Mouse (Mus musculus): ENCODE results near the gene Gm49325. TPM values are rescaled to one million over a fixed set of nuclear protein-coding genes. Genes with fewer than 3 reads are reported as not detected.

Gm49325 gene
- 2.4 TPM in 1 of 2 replicates, not detected in the other for polyA plus RNA-seq (2014; fragmentation: Nextera tagmentation; extraction: Ambion mirVana)

DNA sequence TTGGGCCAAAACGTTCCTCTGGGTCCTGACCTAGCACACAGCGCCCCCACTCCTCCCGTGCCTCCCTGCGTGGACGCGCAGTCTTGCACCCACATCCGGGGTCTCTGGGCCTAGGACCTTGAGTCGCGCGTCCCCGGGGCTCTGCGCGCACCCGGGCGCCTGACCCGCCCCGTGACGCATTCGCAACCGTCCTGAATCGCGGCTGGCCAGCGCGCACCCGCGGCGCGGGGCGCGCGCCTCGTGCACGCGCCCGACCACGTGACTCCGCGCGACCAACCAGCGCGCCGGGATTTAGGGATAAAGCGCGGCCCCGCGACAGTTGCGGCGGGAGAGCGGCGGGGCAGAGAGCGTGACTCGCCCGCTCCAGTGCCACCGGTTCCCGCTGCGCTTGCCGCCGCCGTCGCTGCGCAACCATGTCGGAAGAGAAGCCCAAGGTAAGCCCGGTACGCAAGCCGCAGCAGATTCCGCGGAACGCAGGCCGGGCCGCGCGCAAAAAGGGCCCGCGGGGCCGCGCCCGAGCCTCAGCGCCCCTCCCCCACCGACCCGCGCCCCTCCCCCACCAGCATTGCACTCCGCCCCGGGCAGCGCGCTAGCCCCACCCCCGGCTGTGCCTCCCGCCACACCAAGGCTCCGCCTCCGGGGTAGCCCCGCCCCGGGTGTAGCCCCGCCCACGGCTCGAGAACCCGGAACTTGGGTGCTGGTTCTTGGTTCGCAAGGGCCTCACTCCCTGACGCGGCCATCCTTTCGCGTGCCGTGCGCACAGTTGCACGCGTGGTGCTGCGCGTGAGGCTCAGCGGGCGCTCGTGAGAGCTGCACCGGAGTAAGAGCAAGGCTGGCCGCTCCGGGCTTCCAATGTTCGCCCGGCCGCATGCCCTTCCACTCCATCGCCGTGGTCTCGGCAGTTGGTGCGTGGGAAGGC lies at the start of gene Gm49325, which contains the start of gene Sumo3:
Gene Gm49325 (plus strand): TSS at position 290 of the 919 bp plus-strand sequence.
Gene Sumo3 (plus strand): TSS at position 190 of the 919 bp plus-strand sequence.
- peak; percentile 90 for ATAC-seq (ENCODE audit: low FRiP score)
- peak within 1 kb of the TSS; percentile 89 for H3K27ac ChIP-seq (ENCODE audit: low read depth, low read length)
- no peaks in the 10 kb centered on the region for H3K27me3 ChIP-seq (ENCODE audit: control insufficient read depth, insufficient read depth, low read length)
- peak within 1 kb of the TSS; percentile 87 for H3K9ac ChIP-seq (ENCODE audit: low read length)
- peaks cover 13% of the 10 kb centered on the region for H3K4me1 ChIP-seq (ENCODE audit: control insufficient read depth, insufficient read depth, low read length)
- peaks cover 7% of the 10 kb centered on the region; the same call in 1 of the 2 replicates for H3K36me3 ChIP-seq (ENCODE audit: control insufficient read depth, insufficient read depth, low read length)
- WGBS, result under 1% methylated on average over 107 of the region's 119 CpGs
- peaks cover 3% of the 10 kb centered on the region; the same call in 1 of the 2 replicates for H3K9me3 ChIP-seq (ENCODE audit: control insufficient read depth, low read length)
- H3K4me3 ChIP-seq (ENCODE audit: low read depth, low read length), result peak within 1 kb of the TSS; percentile 79
- peak within 1 kb of the TSS; percentile 79 for H3K4me2 ChIP-seq
- peak; percentile 100 for DNase-seq (ENCODE audit: low spot score, missing footprints)

GRCm38 (mm10) chr10:77556631-77557030 lies 49.4 kb upstream of the Gm49325 start:
- H3K4me2 ChIP-seq, result no peak overlapping the region
- no peak overlapping the region for H3K27ac ChIP-seq (ENCODE audit: low read depth, low read length)
- ATAC-seq (ENCODE audit: low FRiP score) (no peak), DNase-seq (ENCODE audit: low spot score, missing footprints) (no peak)
- 92% methylated on average over 7 of the region's 7 CpGs for WGBS
- H3K4me3 ChIP-seq (ENCODE audit: low read depth, low read length), result no peak overlapping the region
- H3K36me3 ChIP-seq (ENCODE audit: control insufficient read depth, insufficient read depth, low read length), result no peaks in the 10 kb centered on the region
- no peaks in the 10 kb centered on the region for H3K9me3 ChIP-seq (ENCODE audit: control insufficient read depth, low read length)
- H3K27me3 ChIP-seq (ENCODE audit: control insufficient read depth, insufficient read depth, low read length), result no peaks in the 10 kb centered on the region
- H3K4me1 ChIP-seq (ENCODE audit: control insufficient read depth, insufficient read depth, low read length), result no peaks in the 10 kb centered on the region
- H3K9ac ChIP-seq (ENCODE audit: low read length), result no peak overlapping the region

GRCm38 (mm10) chr10:77557641-77558040 lies 48.4 kb upstream of the Gm49325 start:
- no peak overlapping the region for H3K9ac ChIP-seq (ENCODE audit: low read length)
- H3K4me2 ChIP-seq, result no peak overlapping the region
- H3K27me3 ChIP-seq (ENCODE audit: control insufficient read depth, insufficient read depth, low read length), result no peaks in the 10 kb centered on the region
- no peak for ATAC-seq (ENCODE audit: low FRiP score)
- no peak overlapping the region for H3K27ac ChIP-seq (ENCODE audit: low read depth, low read length)
- H3K4me1 ChIP-seq (ENCODE audit: control insufficient read depth, insufficient read depth, low read length), result no peaks in the 10 kb centered on the region
- no peaks in the 10 kb centered on the region for H3K9me3 ChIP-seq (ENCODE audit: control insufficient read depth, low read length)
- DNase-seq (ENCODE audit: low spot score, missing footprints), result no peak
- WGBS, result 83% methylated on average over 4 of the region's 4 CpGs
- H3K36me3 ChIP-seq (ENCODE audit: control insufficient read depth, insufficient read depth, low read length), result no peaks in the 10 kb centered on the region
- H3K4me3 ChIP-seq (ENCODE audit: low read depth, low read length), result no peak overlapping the region

DNA sequence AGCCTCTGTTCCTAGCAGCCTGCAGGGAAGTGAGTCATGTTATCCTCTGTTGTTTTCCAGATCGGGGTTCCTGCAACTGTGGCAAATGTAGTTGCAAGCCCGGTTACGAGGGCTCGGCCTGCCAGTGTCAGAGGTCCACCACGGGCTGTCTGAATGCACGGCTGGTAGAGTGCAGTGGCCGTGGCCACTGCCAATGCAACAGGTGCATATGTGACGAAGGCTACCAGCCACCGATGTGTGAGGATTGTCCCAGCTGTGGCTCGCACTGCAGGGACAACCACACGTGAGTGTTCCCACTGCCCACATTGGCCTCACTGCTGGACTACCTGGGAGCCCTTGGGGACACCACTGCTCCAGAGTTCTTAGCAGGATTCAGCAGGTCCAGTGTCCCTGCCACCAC lies 45.9 kb upstream of the Gm49325 start:
- no peaks in the 10 kb centered on the region for H3K36me3 ChIP-seq (ENCODE audit: control insufficient read depth, insufficient read depth, low read length)
- DNase-seq (ENCODE audit: low spot score, missing footprints), result no peak
- no peak for ATAC-seq (ENCODE audit: low FRiP score)
- no peak overlapping the region for H3K4me3 ChIP-seq (ENCODE audit: low read depth, low read length)
- H3K4me2 ChIP-seq, result no peak overlapping the region
- H3K27me3 ChIP-seq (ENCODE audit: control insufficient read depth, insufficient read depth, low read length), result no peaks in the 10 kb centered on the region
- H3K9ac ChIP-seq (ENCODE audit: low read length), result no peak overlapping the region
- no peaks in the 10 kb centered on the region for H3K4me1 ChIP-seq (ENCODE audit: control insufficient read depth, insufficient read depth, low read length)
- WGBS, result 87% methylated on average over 11 of the region's 11 CpGs
- no peak overlapping the region for H3K27ac ChIP-seq (ENCODE audit: low read depth, low read length)
- no peaks in the 10 kb centered on the region for H3K9me3 ChIP-seq (ENCODE audit: control insufficient read depth, low read length)

GRCm38 (mm10) chr10:77560830-77561229 lies 45.2 kb upstream of the Gm49325 start:
- no peaks in the 10 kb centered on the region for H3K36me3 ChIP-seq (ENCODE audit: control insufficient read depth, insufficient read depth, low read length)
- ATAC-seq (ENCODE audit: low FRiP score), result no peak
- no peaks in the 10 kb centered on the region for H3K9me3 ChIP-seq (ENCODE audit: control insufficient read depth, low read length)
- DNase-seq (ENCODE audit: low spot score, missing footprints), result no peak
- H3K4me2 ChIP-seq, result no peak overlapping the region
- 90% methylated on average over 9 of the region's 9 CpGs for WGBS
- no peaks in the 10 kb centered on the region for H3K27me3 ChIP-seq (ENCODE audit: control insufficient read depth, insufficient read depth, low read length)
- no peak overlapping the region for H3K4me3 ChIP-seq (ENCODE audit: low read depth, low read length)
- no peaks in the 10 kb centered on the region for H3K4me1 ChIP-seq (ENCODE audit: control insufficient read depth, insufficient read depth, low read length)
- no peak overlapping the region for H3K9ac ChIP-seq (ENCODE audit: low read length)
- H3K27ac ChIP-seq (ENCODE audit: low read depth, low read length), result no peak overlapping the region

DNA sequence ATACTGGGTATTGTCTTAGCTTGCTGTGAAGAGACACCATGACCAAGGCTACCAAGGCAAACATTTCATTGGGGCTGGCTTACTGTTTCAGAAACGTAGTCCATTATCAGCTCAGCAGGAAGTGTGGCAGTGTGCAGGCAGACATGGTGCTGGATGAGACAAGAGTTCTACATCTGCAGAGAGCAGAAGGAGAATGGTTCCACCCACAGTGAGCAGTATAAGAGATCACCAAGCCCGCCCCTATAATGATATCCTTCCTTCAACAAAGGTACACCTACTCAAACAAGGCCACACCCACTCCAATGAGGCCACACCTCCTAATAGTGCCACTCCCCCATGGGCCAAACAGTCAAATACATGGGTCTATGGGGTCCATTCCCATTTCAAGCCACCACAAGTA lies 44.5 kb upstream of the Gm49325 start:
- WGBS, result 74% methylated on average over 2 of the region's 2 CpGs
- H3K27ac ChIP-seq (ENCODE audit: low read depth, low read length), result no peak overlapping the region
- H3K9ac ChIP-seq (ENCODE audit: low read length), result no peak overlapping the region
- no peak overlapping the region for H3K4me2 ChIP-seq
- H3K4me1 ChIP-seq (ENCODE audit: control insufficient read depth, insufficient read depth, low read length), result no peaks in the 10 kb centered on the region
- H3K9me3 ChIP-seq (ENCODE audit: control insufficient read depth, low read length), result no peaks in the 10 kb centered on the region
- no peak for ATAC-seq (ENCODE audit: low FRiP score)
- no peaks in the 10 kb centered on the region for H3K36me3 ChIP-seq (ENCODE audit: control insufficient read depth, insufficient read depth, low read length)
- no peak for DNase-seq (ENCODE audit: low spot score, missing footprints)
- H3K27me3 ChIP-seq (ENCODE audit: control insufficient read depth, insufficient read depth, low read length), result no peaks in the 10 kb centered on the region
- no peak overlapping the region for H3K4me3 ChIP-seq (ENCODE audit: low read depth, low read length)

DNA sequence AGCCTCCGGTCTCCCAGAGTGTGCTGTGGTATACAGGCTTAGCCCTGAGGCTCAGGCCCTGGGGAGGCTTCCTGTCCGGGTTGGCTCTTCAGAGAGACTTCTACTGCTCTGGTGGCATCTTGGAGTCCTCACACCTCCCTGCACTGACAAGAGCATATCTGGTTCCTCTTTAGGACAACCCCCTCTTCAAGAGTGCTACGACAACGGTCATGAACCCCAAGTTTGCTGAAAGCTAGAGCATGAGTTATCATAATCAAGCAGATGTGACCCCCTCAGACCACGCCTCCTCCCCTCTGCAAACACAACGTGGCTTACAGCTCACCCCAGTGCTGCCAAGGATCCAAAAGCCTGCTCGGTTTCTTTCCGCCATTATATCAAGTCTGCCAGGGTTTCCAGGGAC lies 41.0 kb upstream of the Gm49325 start:
- no peaks in the 10 kb centered on the region for H3K36me3 ChIP-seq (ENCODE audit: control insufficient read depth, insufficient read depth, low read length)
- DNase-seq (ENCODE audit: low spot score, missing footprints) (no peak), ATAC-seq (ENCODE audit: low FRiP score) (no peak)
- no peaks in the 10 kb centered on the region for H3K4me1 ChIP-seq (ENCODE audit: control insufficient read depth, insufficient read depth, low read length)
- no peak overlapping the region for H3K27ac ChIP-seq (ENCODE audit: low read depth, low read length)
- H3K4me2 ChIP-seq, result no peak overlapping the region
- WGBS, result 84% methylated on average over 8 of the region's 8 CpGs
- H3K9me3 ChIP-seq (ENCODE audit: control insufficient read depth, low read length), result no peaks in the 10 kb centered on the region
- no peak overlapping the region for H3K4me3 ChIP-seq (ENCODE audit: low read depth, low read length)
- no peak overlapping the region for H3K9ac ChIP-seq (ENCODE audit: low read length)
- no peaks in the 10 kb centered on the region for H3K27me3 ChIP-seq (ENCODE audit: control insufficient read depth, insufficient read depth, low read length)

- peak; percentile 94 for DNase-seq (ENCODE audit: low spot score, missing footprints)
- no peak overlapping the region for H3K4me3 ChIP-seq (ENCODE audit: low read depth, low read length)
- H3K9me3 ChIP-seq (ENCODE audit: control insufficient read depth, low read length), result no peaks in the 10 kb centered on the region
- whole genome bisulfite sequencing, result 37% methylated on average over 8 of the region's 8 CpGs
- no peaks in the 10 kb centered on the region for H3K4me1 ChIP-seq (ENCODE audit: control insufficient read depth, insufficient read depth, low read length)
- no peaks in the 10 kb centered on the region for H3K36me3 ChIP-seq (ENCODE audit: control insufficient read depth, insufficient read depth, low read length)
- no peaks in the 10 kb centered on the region for H3K27me3 ChIP-seq (ENCODE audit: control insufficient read depth, insufficient read depth, low read length)
- no peak overlapping the region for H3K27ac ChIP-seq (ENCODE audit: low read depth, low read length)
- no peak overlapping the region for H3K4me2 ChIP-seq
- no peak for ATAC-seq (ENCODE audit: low FRiP score)
- H3K9ac ChIP-seq (ENCODE audit: low read length), result no peak overlapping the region
Measured at GRCm38 (mm10) chr10:77566651-77567050, 39.3 kb upstream of the Gm49325 start.

DNA sequence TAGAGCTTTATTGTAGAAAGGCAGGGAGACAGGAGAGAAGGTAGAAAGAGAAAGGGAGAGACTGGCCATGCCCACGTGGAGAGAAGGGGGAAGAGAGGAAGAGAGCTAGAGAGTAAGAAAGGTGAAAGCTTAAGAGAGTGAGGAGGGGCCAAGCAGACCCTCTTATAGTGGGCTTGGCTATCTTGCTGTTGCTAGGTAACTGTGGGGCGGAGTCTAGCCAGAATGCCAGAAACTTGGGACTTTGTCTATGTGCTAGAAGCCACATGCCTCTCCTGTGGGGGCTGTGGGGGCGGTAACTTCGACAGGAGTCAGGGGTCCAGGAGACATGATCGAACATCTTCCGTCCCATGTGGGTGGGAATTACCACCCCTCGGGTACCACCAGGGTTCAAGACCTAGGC lies 36.5 kb upstream of the Gm49325 start:
- Histone ChIP-seq H3K27me3 (ENCODE audit: control insufficient read depth, insufficient read depth, low read length) (no peaks in the 10 kb centered on the region), H3K27ac (ENCODE audit: low read depth, low read length) (no peak overlapping the region), H3K4me2 (no peak overlapping the region), H3K4me3 (ENCODE audit: low read depth, low read length) (no peak overlapping the region), H3K4me1 (ENCODE audit: control insufficient read depth, insufficient read depth, low read length) (no peaks in the 10 kb centered on the region), H3K9ac (ENCODE audit: low read length) (no peak overlapping the region), H3K9me3 (ENCODE audit: control insufficient read depth, low read length) (no peaks in the 10 kb centered on the region), H3K36me3 (ENCODE audit: control insufficient read depth, insufficient read depth, low read length) (no peaks in the 10 kb centered on the region)
- no peak for DNase-seq (ENCODE audit: low spot score, missing footprints)
- no peak for ATAC-seq (ENCODE audit: low FRiP score)
- 34% methylated on average over 7 of the region's 7 CpGs for WGBS
